Mouse (Mus musculus) embryonic facial prominence, embryonic 12.5 days (tissue): ENCODE measurements around the gene Cdk16. TPM values are rescaled to one million over a fixed set of nuclear protein-coding genes. Genes with fewer than 3 reads are reported as not detected.
A peak's percentile ranks its signal among the peaks of the same experiment; 100 is the strongest.
"Not testable (repeated sequence)": the region's sequence is repeated elsewhere in the genome, so short reads cannot be mapped to it uniquely, and the experiment has no call there.

Source experiments
- ATAC-seq: fragments of 200-750 bp; cut with Nextera tagmentation; 2 replicates; pipeline ENCODE4 v1.8.0; 2017; ENCODE audit not compliant: insufficient number of reproducible peaks, insufficient read depth, low FRiP score, low TSS enrichment
- H3K27ac ChIP-seq: fragments of 300-500 bp; sonication (generic); 2 replicates; pipeline ENCODE4 v1.5.1; 2016; ENCODE audit warnings: mild to moderate bottlenecking
- H3K27me3 ChIP-seq: fragments of 300-500 bp; sonication (generic); 2 replicates; pipeline ENCODE4 v1.6.1; 2016; ENCODE audit warnings: mild to moderate bottlenecking, moderate library complexity
- H3K36me3 ChIP-seq: fragments of 300-500 bp; sonication (generic); 2 replicates; pipeline ENCODE4 v1.6.1; 2016; ENCODE audit warnings: mild to moderate bottlenecking
- H3K4me1 ChIP-seq: fragments of 300-500 bp; sonication (generic); 2 replicates; pipeline ENCODE4 v1.6.1; 2016
- H3K4me2 ChIP-seq: fragments of 300-500 bp; sonication (generic); replicated peaks from 2 replicates; pipeline ENCODE4 v1.6.1; 2016; ENCODE audit warnings: mild to moderate bottlenecking, moderate library complexity
- H3K4me3 ChIP-seq: fragments of 300-500 bp; sonication (generic); 2 replicates; pipeline ENCODE4 v1.5.1; 2016; ENCODE audit warnings: mild to moderate bottlenecking
- H3K9ac ChIP-seq: fragments of 300-500 bp; sonication (generic); 2 replicates; pipeline ENCODE4 v1.6.1; 2016; ENCODE audit warnings: mild to moderate bottlenecking, moderate library complexity
- H3K9me3 ChIP-seq: fragments of 300-500 bp; sonication (generic); 2 replicates; pipeline ENCODE4 v1.6.1; 2016; ENCODE audit warnings: mild to moderate bottlenecking, moderate library complexity
- WGBS: fragments of 180-500 bp; shearing (Covaris S2); methylation state at CpG from one replicate; pipeline ENCODE4 v1.1.7; 2016; 5-methylcytosine and 5-hydroxymethylcytosine counted together
- polyA plus RNA-seq: library from polyadenylated mRNA; unstranded; fragments of >200 nt; fragmentation: Nextera tagmentation; extraction: Ambion mirVana; gene quantifications from 2 replicates; pipeline ENCODE4 v1.2.1, GENCODE M21; 2016

The Cdk16 gene
- polyA plus RNA-seq, 1 experiment from 2014 or later: 139 TPM

- Histone ChIP-seq H3K36me3 (peaks cover 27% of the 10 kb centered on the region), H3K4me1 (0 out of 2 replicates have a peak, but pooled peaks cover 4% of the 10 kb centered on the region), H3K27ac (no peak overlapping the region), H3K9me3 (no peaks in the 10 kb centered on the region), H3K27me3 (no peaks in the 10 kb centered on the region), H3K9ac (no peak overlapping the region), H3K4me2 (no peak overlapping the region), H3K4me3 (no peak overlapping the region)
- no peak for ATAC-seq
- 70% methylated on average over 3 of the region's 3 CpGs for WGBS
Observed at GRCm38 (mm10) chrX:20691566-20691965, 3.8 kb downstream of the Cdk16 start.

- WGBS: 92% methylated on average over 1 of the region's 1 CpGs
- ATAC-seq: no peak
- no peak overlapping the region for H3K27ac ChIP-seq
Observed at GRCm38 (mm10) chrX:20692616-20693015, 4.9 kb downstream of the Cdk16 start.

DNA sequence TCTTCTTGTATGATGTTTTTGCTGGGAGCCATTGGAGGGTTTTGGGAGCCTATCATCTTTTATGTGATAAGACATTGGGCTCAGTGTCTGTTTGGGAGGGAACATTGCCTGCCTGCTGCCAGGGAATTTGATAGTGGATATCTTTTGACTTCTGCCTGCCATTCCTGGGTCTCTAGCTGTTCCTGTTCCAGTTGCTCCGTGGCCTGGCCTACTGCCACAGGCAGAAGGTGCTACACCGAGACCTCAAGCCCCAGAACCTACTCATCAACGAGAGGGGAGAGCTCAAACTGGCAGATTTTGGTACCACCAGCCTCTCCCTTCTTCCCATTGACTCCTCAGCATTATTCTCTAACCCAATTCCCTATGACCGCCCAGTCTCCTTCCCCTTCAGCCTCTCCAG, 8.1 kb downstream of the Cdk16 start:
- Histone ChIP-seq H3K27ac (no peak overlapping the region), H3K36me3 (peaks cover 46% of the 10 kb centered on the region), H3K9ac (no peak overlapping the region), H3K4me2 (no peak overlapping the region), H3K4me3 (no peak overlapping the region), H3K27me3 (no peaks in the 10 kb centered on the region), H3K4me1 (no peaks in the 10 kb centered on the region), H3K9me3 (no peaks in the 10 kb centered on the region)
- WGBS: 77% methylated on average over 4 of the region's 4 CpGs
- ATAC-seq: no peak

More at GRCm38 (mm10) chrX:20692616-20693015, 4.9 kb downstream of the Cdk16 start:
- no peak overlapping the region for H3K4me2 ChIP-seq
- 0 out of 2 replicates have a peak, but pooled peaks cover 4% of the 10 kb centered on the region for H3K4me1 ChIP-seq
- H3K9me3 ChIP-seq: no peaks in the 10 kb centered on the region
- peaks cover 36% of the 10 kb centered on the region for H3K36me3 ChIP-seq
- no peak overlapping the region for H3K9ac ChIP-seq
- H3K4me3 ChIP-seq: no peak overlapping the region
- H3K27me3 ChIP-seq: no peaks in the 10 kb centered on the region

GRCm38 (mm10) chrX:20703741-20704290, 16.1 kb downstream of the Cdk16 start, which contains the start of gene Usp11:
Gene Usp11 (plus strand): TSS chrX:20703906.
- ATAC-seq: peak; percentile 23; the same call in 1 of the 2 replicates

GRCm38 (mm10) chrX:20704295-20705082, 16.7 kb downstream of the Cdk16 start:
- peak overlapping the region; percentile 40 for H3K4me2 ChIP-seq
- H3K4me1 ChIP-seq: no peaks in the 10 kb centered on the region
- H3K27me3 ChIP-seq: no peaks in the 10 kb centered on the region
- WGBS: 24% methylated on average over 32 of the region's 32 CpGs
- H3K36me3 ChIP-seq: no peaks in the 10 kb centered on the region
- ATAC-seq: peak; percentile 98
- H3K9ac ChIP-seq: peak overlapping the region; percentile 53
- H3K4me3 ChIP-seq: peak overlapping the region; percentile 55
- H3K27ac ChIP-seq: peak overlapping the region; percentile 94
- no peaks in the 10 kb centered on the region for H3K9me3 ChIP-seq

More at GRCm38 (mm10) chrX:20703741-20704290, 16.1 kb downstream of the Cdk16 start, which contains the start of gene Usp11:
- no peaks in the 10 kb centered on the region for H3K4me1 ChIP-seq
- peak within 1 kb of the TSS; percentile 53 for H3K9ac ChIP-seq
- peak within 1 kb of the TSS; percentile 94 for H3K27ac ChIP-seq
- peaks cover under 1% of the 10 kb centered on the region for H3K36me3 ChIP-seq
- 18% methylated on average over 32 of the region's 32 CpGs for WGBS
- no peaks in the 10 kb centered on the region for H3K9me3 ChIP-seq
- peak within 1 kb of the TSS; percentile 40 for H3K4me2 ChIP-seq
- H3K4me3 ChIP-seq: peak within 1 kb of the TSS; percentile 55
- H3K27me3 ChIP-seq: no peaks in the 10 kb centered on the region

DNA sequence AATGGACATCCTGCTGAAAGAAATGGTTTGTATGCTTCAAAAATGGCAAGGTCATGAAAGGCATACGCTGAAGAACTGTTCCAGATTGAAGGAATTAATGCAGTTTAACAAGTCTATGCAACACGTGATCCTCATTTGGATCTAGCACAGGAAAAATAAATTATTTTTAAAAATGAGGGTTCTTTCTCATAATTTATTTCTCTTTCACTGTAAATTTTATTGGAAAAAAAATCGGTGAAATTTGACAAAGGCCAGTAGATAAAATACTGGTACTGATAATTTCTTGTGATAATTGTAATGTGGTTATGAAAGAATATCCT, 17.3 kb downstream of the Cdk16 start:
- WGBS: 34% methylated on average over 3 of the region's 3 CpGs
- Histone ChIP-seq H3K9me3 (no peaks in the 10 kb centered on the region), H3K9ac (no peak overlapping the region), H3K36me3 (no peaks in the 10 kb centered on the region), H3K27ac (no peak overlapping the region), H3K4me2 (peak overlapping the region; percentile 40), H3K4me1 (no peaks in the 10 kb centered on the region), H3K27me3 (no peaks in the 10 kb centered on the region), H3K4me3 (peak overlapping the region; percentile 55)
- no peak for ATAC-seq

DNA sequence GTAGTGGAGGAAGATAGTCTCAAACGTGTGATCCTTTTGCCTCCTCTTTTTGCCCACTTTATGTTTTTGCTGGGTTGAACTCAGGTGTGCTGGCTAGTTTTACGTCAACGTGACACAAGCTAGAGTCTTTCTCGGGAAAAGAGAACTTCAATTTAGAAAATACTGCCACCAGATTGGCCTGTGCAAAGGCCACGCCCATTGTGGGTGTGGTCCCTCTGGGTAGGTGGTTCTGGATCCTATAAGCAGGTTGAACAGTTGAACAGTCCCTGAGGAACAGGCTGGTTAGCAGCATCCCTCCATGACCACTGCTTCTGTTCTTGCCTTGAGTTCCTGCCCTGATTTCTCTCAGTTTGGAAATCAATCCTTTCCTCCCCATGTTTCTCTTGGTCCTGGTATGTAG, 40.9 kb downstream of the Cdk16 start:
- Histone ChIP-seq H3K36me3 (no peaks in the 10 kb centered on the region), H3K9me3 (no peaks in the 10 kb centered on the region), H3K27me3 (no peaks in the 10 kb centered on the region), H3K4me2 (no peak overlapping the region), H3K9ac (no peak overlapping the region), H3K27ac (no peak overlapping the region), H3K4me1 (no peaks in the 10 kb centered on the region), H3K4me3 (no peak overlapping the region)
- WGBS: 73% methylated on average over 5 of the region's 5 CpGs
- no peak for ATAC-seq

- not testable (repeated sequence) for H3K4me3 ChIP-seq, ATAC-seq, H3K9ac ChIP-seq, H3K4me1 ChIP-seq, H3K9me3 ChIP-seq, H3K36me3 ChIP-seq, H3K27me3 ChIP-seq, H3K4me2 ChIP-seq, H3K27ac ChIP-seq
- 45% methylated on average over 10 of the region's 10 CpGs for WGBS
Observed at GRCm38 (mm10) chrX:20730048-20730447, 42.3 kb downstream of the Cdk16 start.

GRCm38 (mm10) chrX:20736479-20736878, 48.7 kb downstream of the Cdk16 start:
- no peaks in the 10 kb centered on the region for H3K9me3 ChIP-seq
- WGBS: 87% methylated on average over 4 of the region's 4 CpGs
- no peaks in the 10 kb centered on the region for H3K36me3 ChIP-seq
- H3K4me2 ChIP-seq: no peak overlapping the region
- ATAC-seq: no peak
- H3K27ac ChIP-seq: no peak overlapping the region
- H3K4me1 ChIP-seq: no peaks in the 10 kb centered on the region
- H3K4me3 ChIP-seq: no peak overlapping the region
- no peaks in the 10 kb centered on the region for H3K27me3 ChIP-seq
- H3K9ac ChIP-seq: no peak overlapping the region

DNA sequence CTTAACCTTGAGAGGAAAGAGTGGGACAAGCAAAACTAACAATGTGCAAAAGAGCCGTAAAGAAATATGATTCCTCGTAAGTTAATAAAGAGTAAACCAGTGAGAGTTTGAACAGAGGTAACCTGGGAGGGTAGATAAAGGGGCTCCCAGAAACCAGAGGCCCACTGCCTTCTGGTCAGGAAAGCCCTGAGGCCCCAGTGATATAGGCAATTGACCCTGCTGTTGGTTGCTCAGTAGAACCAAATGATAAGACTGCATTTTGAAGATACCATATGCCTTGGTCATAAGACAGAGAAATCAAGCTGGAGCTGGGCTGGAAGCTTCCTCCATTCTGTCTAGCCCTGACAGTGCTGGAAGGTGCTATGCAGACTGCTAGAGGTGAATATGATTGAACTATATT, 61.1 kb downstream of the Cdk16 start:
- Histone ChIP-seq H3K4me3 (no peak overlapping the region), H3K4me2 (no peak overlapping the region), H3K4me1 (no peaks in the 10 kb centered on the region), H3K27ac (no peak overlapping the region), H3K9ac (no peak overlapping the region), H3K27me3 (no peaks in the 10 kb centered on the region), H3K36me3 (no peaks in the 10 kb centered on the region), H3K9me3 (no peaks in the 10 kb centered on the region)
- no peak for ATAC-seq
- WGBS: 81% methylated on average over 2 of the region's 2 CpGs
